Mouse (Mus musculus): ENCODE results near the gene 3100002H09Rik. TPM values are rescaled to one million over a fixed set of nuclear protein-coding genes. Genes with fewer than 3 reads are reported as not detected.

Gene 3100002H09Rik
- polyA plus RNA-seq (2012; rRNA removed) = not detected in 2 replicates

DNA sequence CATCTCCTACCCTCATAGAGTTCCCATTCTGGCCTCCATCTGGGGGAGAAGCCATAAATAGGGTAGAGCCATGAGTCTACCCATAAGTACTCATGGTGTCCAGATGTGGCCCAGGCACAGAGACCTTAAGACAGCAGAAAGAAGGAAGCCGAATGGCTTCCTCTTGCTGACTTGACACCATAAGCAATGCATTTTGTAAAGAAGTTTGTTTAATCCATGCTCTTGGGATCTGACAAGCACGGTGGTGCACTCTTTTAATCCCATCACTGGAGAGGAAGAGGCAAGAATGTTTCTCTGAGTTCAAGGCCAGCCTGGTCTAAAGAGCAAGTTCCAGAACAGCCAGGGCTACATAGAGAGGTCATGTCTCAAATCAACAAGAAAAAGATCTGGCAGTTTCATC, at the start of gene 3100002H09Rik:
3100002H09Rik (minus strand) TSS at position 101 of the 400 bp plus-strand sequence.

DNA sequence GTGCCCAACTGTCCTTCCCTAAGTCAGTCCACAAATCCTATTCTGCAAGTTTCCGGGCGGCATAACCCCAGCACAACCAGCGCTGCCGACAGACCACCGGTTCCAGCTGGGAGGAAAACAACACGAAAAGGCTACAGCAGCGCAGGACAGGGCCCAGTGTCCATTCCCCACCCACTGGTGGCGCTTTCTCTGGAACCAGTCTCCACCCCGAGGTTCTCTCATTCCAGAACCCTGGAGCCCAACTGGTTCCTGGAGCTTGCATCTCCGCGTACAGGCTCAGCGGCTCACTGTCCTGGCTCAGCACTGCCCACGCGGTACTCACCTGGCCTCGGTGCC, 45.9 kb upstream of the 3100002H09Rik start, which contains the start of gene Pou3f1:
Pou3f1 (plus strand) TSS at position 290 of the 336 bp plus-strand sequence.

Other genes with a start within 250 kb of the 3100002H09Rik start
- gene Pou3f1, start 46.0 kb upstream of the 3100002H09Rik start, polyA plus RNA-seq (2012; rRNA removed) = 0.17 and 0.45 TPM in 2 replicates
- gene Utp11, start 82.8 kb upstream of the 3100002H09Rik start, polyA plus RNA-seq (2012; rRNA removed) = 4.1 and 5.3 TPM in 2 replicates
- 12.4 and 13.7 TPM in 2 replicates for gene Fhl3, start 89.9 kb upstream of the 3100002H09Rik start, polyA plus RNA-seq (2012; rRNA removed)
- 7.4 and 8.9 TPM in 2 replicates for gene Sf3a3, start 104.0 kb upstream of the 3100002H09Rik start, polyA plus RNA-seq (2012; rRNA removed)
- gene Inpp5b, start 131.0 kb upstream of the 3100002H09Rik start, polyA plus RNA-seq (2012; rRNA removed) = 15.3 and 17.7 TPM in 2 replicates
- gene Mtf1, start 191.3 kb upstream of the 3100002H09Rik start, polyA plus RNA-seq (2012; rRNA removed) = 7.2 and 8.0 TPM in 2 replicates
- gene Yrdc, start 239.9 kb upstream of the 3100002H09Rik start, polyA plus RNA-seq (2012; rRNA removed) = 35.8 and 36.2 TPM in 2 replicates
- gene 1110065P20Rik, start 240.4 kb upstream of the 3100002H09Rik start, polyA plus RNA-seq (2012; rRNA removed) = 51.9 and 63.5 TPM in 2 replicates

All from colon, adult 2 months (tissue).